Mouse (Mus musculus) activated CD4-positive, CD25-positive, alpha-beta regulatory T cell, adult 9 weeks (primary cell): Measurements from ENCODE around the gene Rps21. TPM values are rescaled to one million over a fixed set of nuclear protein-coding genes. Genes with fewer than 3 reads are reported as not detected.

Experiments used
- polyA plus RNA-seq: library from polyadenylated mRNA; unstranded; fragments of 100-300 nt; shearing (Covaris generic); gene quantifications from one replicate; pipeline ENCODE4 v1.2.1, GENCODE M21; 2017

The Rps21 gene
- 785 TPM for polyA plus RNA-seq

DNA sequence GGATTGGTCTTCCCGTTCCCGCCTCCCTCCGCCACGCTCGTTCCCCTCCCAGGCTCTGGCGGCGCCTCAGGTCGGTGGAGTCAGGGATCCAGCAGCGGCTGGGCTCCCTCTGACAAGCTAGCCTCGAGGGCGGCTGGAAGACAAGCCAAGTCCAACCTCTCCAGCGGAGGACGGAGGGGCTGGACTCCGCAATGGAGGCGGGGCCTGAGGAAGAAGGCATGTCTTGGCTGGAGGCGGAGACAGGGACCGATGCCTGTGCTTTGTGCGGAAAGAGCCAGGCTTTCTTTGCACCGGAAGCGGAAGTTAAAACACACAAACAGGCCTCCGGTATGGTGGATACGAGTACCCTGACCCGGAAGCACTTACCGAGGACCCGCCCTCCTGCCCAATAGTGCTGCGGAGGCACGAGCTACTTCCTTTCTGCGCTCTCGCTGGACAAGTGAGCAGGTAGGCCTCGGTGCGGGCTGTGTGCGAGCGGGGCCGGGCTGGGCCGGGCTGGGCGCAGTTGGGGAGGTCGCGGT, at the start of gene Rps21:
TSS of gene Rps21 (plus strand) at position 377 of the 521 bp plus-strand sequence.

DNA sequence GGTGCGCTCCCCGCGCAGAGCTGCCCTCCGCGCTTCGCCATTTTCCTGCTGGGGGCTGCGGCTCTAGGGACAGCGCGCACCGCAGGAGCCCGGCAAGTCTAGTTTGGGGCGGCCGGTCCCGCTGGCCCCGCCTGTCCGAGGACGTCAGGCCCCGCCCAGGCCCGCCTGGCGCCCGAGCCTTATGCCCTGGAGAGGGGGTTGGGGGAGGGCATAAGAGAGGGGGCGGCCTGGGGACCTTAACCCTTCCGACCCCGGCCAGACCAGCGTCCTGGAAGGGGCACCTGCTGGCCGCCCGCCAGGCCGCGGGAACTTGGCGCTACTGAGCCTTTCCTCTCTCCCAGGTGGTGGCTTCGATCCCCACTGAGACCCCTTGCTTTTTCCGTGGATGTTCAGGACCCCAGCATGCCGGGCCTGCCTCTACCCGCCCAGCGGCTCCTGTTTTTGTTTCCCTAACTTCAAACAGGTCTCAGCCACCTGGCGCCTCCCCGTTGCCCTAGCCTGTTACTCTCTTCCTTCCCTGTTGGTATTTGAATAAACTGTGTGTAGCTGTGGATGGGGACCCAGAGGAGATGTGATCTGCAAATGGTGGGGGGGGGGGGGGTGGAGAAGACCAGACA, 31.3 kb upstream of the Rps21 start, which contains the start of gene Lama5:
TSS of gene Lama5 (minus strand) at position 98 of the 617 bp plus-strand sequence.

DNA sequence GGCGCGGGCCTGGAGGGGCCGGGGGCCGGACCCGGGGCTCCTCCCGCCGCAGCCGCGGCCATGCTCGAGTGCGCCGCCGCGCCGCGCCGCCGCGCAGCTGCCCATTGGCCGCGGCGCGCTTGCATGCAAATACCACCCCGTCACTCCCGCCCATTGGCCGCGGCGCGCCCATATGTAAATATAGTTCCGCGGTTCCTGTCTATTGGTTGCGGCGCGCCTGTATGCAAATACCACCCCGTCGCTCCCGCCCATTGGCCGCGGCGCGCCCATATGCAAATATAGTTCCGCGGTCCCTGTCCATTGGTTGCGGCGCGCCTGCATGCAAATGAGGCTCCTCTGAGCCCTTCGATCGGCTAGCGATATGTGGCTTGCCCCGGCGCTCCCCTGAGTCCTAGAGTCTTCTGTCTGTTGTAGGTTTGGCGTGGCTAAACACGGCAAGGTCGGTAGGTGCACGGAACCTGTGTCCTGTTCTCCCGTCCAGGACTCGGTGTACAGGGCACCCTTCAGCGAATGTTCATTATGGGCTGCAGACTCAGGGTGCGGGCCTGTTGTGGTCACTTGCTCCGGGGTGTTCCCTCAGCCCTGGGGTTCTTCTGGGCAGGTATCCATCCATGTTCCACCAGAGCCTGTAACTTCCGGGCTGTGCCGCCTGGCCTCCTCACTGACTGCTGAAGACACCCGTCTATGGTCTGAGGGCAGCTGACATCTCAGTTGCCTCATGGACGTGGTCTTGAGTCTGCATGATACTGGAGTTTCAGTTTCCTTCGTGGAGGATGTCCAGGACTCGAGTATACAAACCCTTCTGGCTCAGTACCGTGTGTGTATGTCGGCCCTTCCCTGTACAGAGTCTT, 16.4 kb downstream of the Rps21 start, which contains the start of gene Cables2:
TSS of gene Cables2 (minus strand) at position 103 of the 851 bp plus-strand sequence.

DNA sequence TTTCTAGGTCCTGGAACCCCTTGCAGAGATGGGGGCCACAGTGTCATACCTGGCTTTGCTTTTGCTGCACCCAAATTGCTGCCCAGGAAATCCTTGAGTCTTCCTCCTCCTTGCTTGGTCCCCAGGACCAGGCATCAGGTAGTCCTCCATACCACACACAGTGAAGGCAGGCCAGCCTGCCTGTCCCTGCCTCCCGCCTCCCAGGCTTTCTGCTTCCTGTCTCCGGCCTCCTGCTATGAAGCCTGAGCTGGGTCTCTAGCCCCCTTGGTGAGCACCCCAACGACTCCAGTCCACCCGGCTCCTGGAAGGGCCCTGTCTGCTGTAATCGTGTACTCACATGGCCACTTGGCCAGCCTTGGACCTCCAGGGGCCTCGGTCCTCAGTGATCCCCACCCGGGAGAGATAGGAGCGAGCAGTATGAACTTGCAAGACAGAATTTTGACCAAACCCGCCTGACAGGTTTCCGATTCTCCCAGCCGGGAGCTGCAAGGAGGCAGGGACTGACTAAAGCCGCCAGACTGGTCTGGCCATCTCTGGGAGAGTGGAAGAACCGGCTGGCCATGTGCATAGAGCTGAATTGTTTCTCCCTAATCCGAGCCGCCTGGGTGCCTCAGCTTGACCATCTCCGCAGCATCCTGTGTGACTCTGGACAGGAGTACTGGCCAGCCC, 32.4 kb downstream of the Rps21 start, which contains the start of gene Rbbp8nl:
TSS of gene Rbbp8nl (minus strand) at position 440 of the 669 bp plus-strand sequence.

Other genes starting within 250 kb of the Rps21 start
- gene Lsm14b, start 232.4 kb upstream of the Rps21 start, polyA plus RNA-seq: 1.8 TPM
- gene Psma7, start 214.9 kb upstream of the Rps21 start, polyA plus RNA-seq: 496 TPM
- gene Ss18l1, start 214.9 kb upstream of the Rps21 start, polyA plus RNA-seq: 2.2 TPM
- 57.7 TPM for gene Mtg2, start 186.8 kb upstream of the Rps21 start, polyA plus RNA-seq
- not detected for gene Hrh3, start 152.9 kb upstream of the Rps21 start, polyA plus RNA-seq
- 48.7 TPM for gene Osbpl2, start 138.1 kb upstream of the Rps21 start, polyA plus RNA-seq
- 157 TPM for gene Adrm1, start 85.9 kb upstream of the Rps21 start, polyA plus RNA-seq
- 0.73 TPM for gene Lama5, start 31.5 kb upstream of the Rps21 start, polyA plus RNA-seq
- 1.9 TPM for gene Cables2, start 16.1 kb downstream of the Rps21 start, polyA plus RNA-seq
- 0.20 TPM for gene Rbbp8nl, start 32.5 kb downstream of the Rps21 start, polyA plus RNA-seq
- gene Gata5, start 77.3 kb downstream of the Rps21 start, polyA plus RNA-seq: not detected
- 1.3 TPM for gene Slco4a1, start 198.9 kb downstream of the Rps21 start, polyA plus RNA-seq
- not detected for gene Ntsr1, start 242.6 kb downstream of the Rps21 start, polyA plus RNA-seq